Mouse (Mus musculus) embryonic fibroblast, embryonic 13.5 days (primary cell): ENCODE measurements around the gene Prkd1. TPM values are rescaled to one million over a fixed set of nuclear protein-coding genes. Genes with fewer than 3 reads are reported as not detected.

Source experiments
- H3K27ac ChIP-seq: 2 replicates; pipeline ENCODE4 v1.5.1; 2012; ENCODE audit warnings: low read length, control low read depth, inconsistent platforms; ENCODE audit not compliant: insufficient read depth
- H3K4me1 ChIP-seq: 2 replicates; pipeline ENCODE4 v1.6.1; 2011; ENCODE audit warnings: low read length; ENCODE audit not compliant: control insufficient read depth, insufficient read depth
- H3K4me3 ChIP-seq: 2 replicates; pipeline ENCODE4 v1.5.1; 2011; ENCODE audit warnings: mild to moderate bottlenecking, control low read depth, low read length; ENCODE audit not compliant: insufficient read depth
- CTCF ChIP-seq: IDR thresholded peaks from 2 replicates; pipeline ENCODE4 v1.5.1; 2011; ENCODE audit warnings: mild to moderate bottlenecking, control low read depth, low read length, moderate library complexity, borderline replicate concordance; ENCODE audit not compliant: insufficient read depth
- POLR2A ChIP-seq: IDR thresholded peaks from 2 replicates; pipeline ENCODE4 v1.6.1; 2011; ENCODE audit warnings: low read depth, mild to moderate bottlenecking, control low read depth, low read length, moderate library complexity
- polyA plus RNA-seq: library from polyadenylated mRNA; stranded (reverse); fragments of >200 nt; gene quantifications from 2 replicates; pipeline ENCODE4 v1.2.4, GENCODE M21; 2011; ENCODE audit warnings: low read depth; ENCODE audit not compliant: missing spikeins, insufficient read length

The Prkd1 gene
- polyA plus RNA-seq, 1 experiment: 20.1 TPM

DNA sequence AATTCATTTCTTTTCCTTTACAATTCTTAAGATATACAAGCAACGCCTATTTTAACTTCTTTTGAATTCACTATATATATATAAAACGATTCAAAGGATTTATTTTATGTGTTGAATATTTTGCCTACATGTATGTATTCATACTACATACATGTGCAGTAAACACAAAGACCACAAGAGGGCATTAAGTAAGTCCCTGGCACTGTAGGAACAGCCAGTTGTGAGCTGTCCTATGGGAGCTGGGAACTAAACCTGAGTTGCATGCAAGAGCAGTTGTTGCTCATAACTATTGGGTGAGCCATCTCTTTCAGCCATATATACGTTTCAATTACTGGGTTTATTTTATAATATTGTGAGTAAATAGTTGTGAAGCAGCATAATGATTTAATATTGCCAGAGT lies 356.1 kb downstream of the Prkd1 start:
- no peaks in the 10 kb centered on the region for H3K4me1 ChIP-seq
- H3K4me3 ChIP-seq: no peak overlapping the region
- H3K27ac ChIP-seq: no peak overlapping the region
- TF ChIP-seq POLR2A (no peak), CTCF (no peak)
